Mouse (Mus musculus): ENCODE measurements around the gene Zfp932. TPM values are rescaled to one million over a fixed set of nuclear protein-coding genes. Genes with fewer than 3 reads are reported as not detected.

Gene Zfp932
- polyA plus RNA-seq (2014; fragmentation: Illumina TruSeq; extraction: RNeasy Lipid Tissue Mini Kit (QIAGEN cat#74804); ENCODE audit: low replicate concordance) = 83.5 TPM

GRCm38 (mm10) chr5:109996026-109996937, at the start of gene Zfp932:
Gene Zfp932, plus strand, starts transcription at chr5:109996521.

Other genes starting within 250 kb of the Zfp932 start
- gene 4930522L14Rik, start 244.6 kb upstream of the Zfp932 start, polyA plus RNA-seq (2014; fragmentation: Illumina TruSeq; extraction: RNeasy Lipid Tissue Mini Kit (QIAGEN cat#74804); ENCODE audit: low replicate concordance) = 22.0 TPM
- gene Gm15446, start 73.1 kb upstream of the Zfp932 start, polyA plus RNA-seq (2014; fragmentation: Illumina TruSeq; extraction: RNeasy Lipid Tissue Mini Kit (QIAGEN cat#74804); ENCODE audit: low replicate concordance) = 47.1 TPM
- gene Gm17655, start 76.0 kb downstream of the Zfp932 start, polyA plus RNA-seq (2014; fragmentation: Illumina TruSeq; extraction: RNeasy Lipid Tissue Mini Kit (QIAGEN cat#74804); ENCODE audit: low replicate concordance) = 18.7 TPM
- 4.2 TPM for gene Gm35315, start 97.9 kb downstream of the Zfp932 start, polyA plus RNA-seq (2014; fragmentation: Illumina TruSeq; extraction: RNeasy Lipid Tissue Mini Kit (QIAGEN cat#74804); ENCODE audit: low replicate concordance)
- not detected for gene Plcxd1, start 103.4 kb downstream of the Zfp932 start, polyA plus RNA-seq (2014; fragmentation: Illumina TruSeq; extraction: RNeasy Lipid Tissue Mini Kit (QIAGEN cat#74804); ENCODE audit: low replicate concordance)
- not detected for gene Gtpbp6, start 111.7 kb downstream of the Zfp932 start, polyA plus RNA-seq (2014; fragmentation: Illumina TruSeq; extraction: RNeasy Lipid Tissue Mini Kit (QIAGEN cat#74804); ENCODE audit: low replicate concordance)
- 8.0 TPM for gene Zfp605, start 113.6 kb downstream of the Zfp932 start, polyA plus RNA-seq (2014; fragmentation: Illumina TruSeq; extraction: RNeasy Lipid Tissue Mini Kit (QIAGEN cat#74804); ENCODE audit: low replicate concordance)
- gene Chfr, start 139.3 kb downstream of the Zfp932 start, polyA plus RNA-seq (2014; fragmentation: Illumina TruSeq; extraction: RNeasy Lipid Tissue Mini Kit (QIAGEN cat#74804); ENCODE audit: low replicate concordance) = 39.2 TPM
- gene Golga3, start 180.2 kb downstream of the Zfp932 start, polyA plus RNA-seq (2014; fragmentation: Illumina TruSeq; extraction: RNeasy Lipid Tissue Mini Kit (QIAGEN cat#74804); ENCODE audit: low replicate concordance) = 12.2 TPM
- 23.3 TPM for gene Ankle2, start 234.5 kb downstream of the Zfp932 start, polyA plus RNA-seq (2014; fragmentation: Illumina TruSeq; extraction: RNeasy Lipid Tissue Mini Kit (QIAGEN cat#74804); ENCODE audit: low replicate concordance)